Mouse (Mus musculus) stomach, postnatal 0 days (tissue): ENCODE measurements around the gene Tmem119. TPM values are rescaled to one million over a fixed set of nuclear protein-coding genes. Genes with fewer than 3 reads are reported as not detected.
"Not testable (repeated sequence)": the region's sequence is repeated elsewhere in the genome, so short reads cannot be mapped to it uniquely, and the experiment has no call there.

ENCODE experiments used
- ATAC-seq: fragments of 200-750 bp; cut with Nextera tagmentation; 2 replicates; pipeline ENCODE4 v1.8.0; 2017; ENCODE audit not compliant: low FRiP score, low TSS enrichment
- DNase-seq: peaks from one replicate; pipeline ENCODE4 v3.0.0-alpha.2; 2016; ENCODE audit warnings: low spot score
- H3K27ac ChIP-seq: fragments of 300-500 bp; sonication (generic); replicated peaks from 2 replicates; pipeline ENCODE4 v1.5.1; 2014; ENCODE audit warnings: mild to moderate bottlenecking, control low read depth
- H3K27me3 ChIP-seq: fragments of 300-500 bp; sonication (generic); 2 replicates; pipeline ENCODE4 v1.6.1; 2014; ENCODE audit warnings: low read length; ENCODE audit not compliant: control insufficient read depth, insufficient read depth
- H3K36me3 ChIP-seq: fragments of 300-500 bp; sonication (generic); 2 replicates; pipeline ENCODE4 v1.6.1; 2014; ENCODE audit warnings: low read length, mixed read lengths; ENCODE audit not compliant: control insufficient read depth, insufficient read depth
- H3K4me1 ChIP-seq: fragments of 300-500 bp; sonication (generic); replicated peaks from 2 replicates; pipeline ENCODE4 v1.6.1; 2014; ENCODE audit warnings: antibody characterized with exemption; ENCODE audit not compliant: control insufficient read depth, insufficient read depth
- H3K4me2 ChIP-seq: fragments of 300-500 bp; sonication (generic); replicated peaks from 2 replicates; pipeline ENCODE4 v1.6.1; 2014; ENCODE audit warnings: low read depth, mild to moderate bottlenecking, control low read depth, moderate library complexity
- H3K4me3 ChIP-seq: fragments of 300-500 bp; sonication (generic); 2 replicates; pipeline ENCODE4 v1.5.1; 2014; ENCODE audit warnings: low read depth, low read length, control low read depth
- H3K9ac ChIP-seq: fragments of 300-500 bp; sonication (generic); 2 replicates; pipeline ENCODE4 v1.6.1; 2014; ENCODE audit warnings: mild to moderate bottlenecking, low read length, control low read depth, mixed read lengths
- H3K9me3 ChIP-seq: fragments of 300-500 bp; sonication (generic); 2 replicates; pipeline ENCODE4 v1.6.1; 2016; ENCODE audit warnings: low read length; ENCODE audit not compliant: control insufficient read depth
- CTCF ChIP-seq: IDR thresholded peaks from 2 replicates; pipeline ENCODE4 v1.5.1; 2016; ENCODE audit warnings: antibody characterized with exemption, low read depth, mild to moderate bottlenecking, moderate library complexity
- EP300 ChIP-seq: optimal IDR thresholded peaks from 2 replicates; pipeline ENCODE3; 2016; ENCODE audit warnings: antibody characterized with exemption
- WGBS: fragments of 180-500 bp; shearing (Covaris S2); extraction: QIAGEN DNeasy Blood & Tissue Kit; methylation state at CpG from one replicate; pipeline ENCODE4 v1.1.7; 2014; 5-methylcytosine and 5-hydroxymethylcytosine counted together
- polyA plus RNA-seq: library from polyadenylated mRNA; unstranded; fragments of >200 nt; fragmentation: Nextera tagmentation; extraction: Ambion mirVana; gene quantifications from 2 replicates; pipeline ENCODE4 v1.2.1, GENCODE M21; 2015

The Tmem119 gene
- polyA plus RNA-seq, 1 experiment from 2014 or later = 36.6 TPM

DNA sequence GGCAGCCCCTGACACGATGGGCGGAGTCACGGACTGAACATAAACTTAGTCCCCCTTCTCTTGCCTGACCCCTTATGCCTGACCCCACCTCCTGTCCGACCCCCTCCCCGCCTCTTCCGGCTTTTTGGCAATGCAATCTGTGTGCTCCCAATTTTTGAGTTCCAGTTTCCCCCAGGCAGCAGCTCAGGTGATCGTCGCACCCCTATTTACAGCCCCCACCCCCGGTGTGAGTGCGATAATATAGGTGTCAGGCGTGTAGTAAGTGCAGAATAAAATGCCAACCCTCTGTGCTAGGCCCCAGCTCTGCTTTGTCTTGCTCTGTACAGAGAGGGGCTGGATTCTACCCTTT, 14.7 kb upstream of the Tmem119 start:
- TF ChIP-seq EP300 = no peak
- no peak for TF ChIP-seq CTCF
- no peaks in the 10 kb centered on the region for H3K4me1 ChIP-seq
- no peak for ATAC-seq
- no peaks in the 10 kb centered on the region for H3K9me3 ChIP-seq
- H3K36me3 ChIP-seq = no peaks in the 10 kb centered on the region
- H3K27ac ChIP-seq = no peak overlapping the region
- no peaks in the 10 kb centered on the region for H3K27me3 ChIP-seq
- no peak overlapping the region for H3K4me2 ChIP-seq
- no peak overlapping the region for H3K4me3 ChIP-seq
- 57% methylated on average over 11 of the region's 11 CpGs for WGBS
- no peak for DNase-seq
- no peak overlapping the region for H3K9ac ChIP-seq

DNA sequence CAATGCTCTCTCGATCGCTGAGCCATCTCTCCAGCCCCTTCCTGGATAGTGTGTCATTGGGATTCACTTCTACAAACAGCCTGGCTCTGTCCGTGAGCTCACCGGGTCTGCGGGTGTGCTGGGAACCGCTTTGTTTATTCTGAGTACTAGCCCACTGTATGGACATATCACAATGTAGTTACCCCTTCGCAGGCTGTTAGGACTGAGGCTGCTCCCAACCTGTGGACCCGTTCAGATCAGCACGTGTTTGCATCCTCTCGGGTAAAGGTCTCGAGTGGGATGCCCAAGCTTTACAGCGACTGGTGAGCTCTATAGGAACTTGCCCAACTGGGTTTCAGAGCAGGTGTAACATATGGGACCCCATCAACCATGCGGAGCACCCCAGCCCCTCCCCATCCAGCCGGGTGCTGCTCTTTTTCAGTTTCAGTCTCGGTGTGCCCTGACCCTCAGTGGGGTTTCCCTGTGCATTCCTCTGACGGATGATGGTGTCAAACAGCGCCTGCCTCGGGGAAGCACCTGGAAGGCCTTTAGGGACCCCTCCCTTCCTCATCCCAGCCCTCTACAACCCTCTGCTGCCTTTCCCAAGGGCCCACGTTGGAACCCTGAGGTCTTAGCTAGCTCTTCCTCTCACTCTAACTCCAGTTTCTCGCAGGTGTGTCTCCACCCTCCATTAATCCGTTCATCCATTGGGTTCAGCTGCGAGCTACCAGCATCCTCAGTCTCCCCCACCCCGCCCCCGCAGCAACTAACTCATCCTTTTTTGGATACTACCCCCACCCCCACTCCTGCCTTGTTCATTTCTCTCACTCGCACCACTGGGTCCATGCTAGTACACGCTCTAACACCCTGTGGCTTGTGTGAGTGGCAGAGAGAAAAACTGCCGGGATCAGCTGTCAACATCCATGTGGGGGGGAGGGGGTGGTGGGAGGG, 14.1 kb upstream of the Tmem119 start:
- ATAC-seq (no peak), DNase-seq (no peak)
- H3K4me2 ChIP-seq = no peak overlapping the region
- H3K4me3 ChIP-seq = no peak overlapping the region
- no peak overlapping the region for H3K9ac ChIP-seq
- H3K27ac ChIP-seq = no peak overlapping the region
- TF ChIP-seq CTCF (no peak), EP300 (no peak)
- H3K9me3 ChIP-seq = no peaks in the 10 kb centered on the region
- H3K4me1 ChIP-seq = no peaks in the 10 kb centered on the region
- H3K27me3 ChIP-seq = no peaks in the 10 kb centered on the region
- WGBS = 36% methylated on average over 27 of the region's 27 CpGs
- no peaks in the 10 kb centered on the region for H3K36me3 ChIP-seq

DNA sequence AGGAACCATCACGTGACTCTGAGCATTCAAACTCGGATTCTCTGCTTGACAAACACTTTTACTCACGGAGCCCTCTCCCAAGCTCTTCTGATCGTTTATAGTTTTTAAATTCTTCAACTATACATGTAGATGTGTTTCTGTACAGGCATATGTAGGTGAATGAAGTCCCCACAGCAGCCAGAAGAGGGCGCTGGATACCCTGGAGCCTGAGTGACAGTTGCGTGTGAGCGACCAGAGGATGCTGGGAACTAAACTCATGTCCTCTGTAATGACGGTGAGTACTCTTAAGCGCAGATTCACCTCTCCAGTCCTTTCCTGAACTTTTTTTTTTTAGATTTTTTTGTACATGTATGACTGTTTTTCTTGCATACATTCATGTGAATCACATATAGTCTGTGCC, 13.3 kb upstream of the Tmem119 start:
- H3K4me3 ChIP-seq = no peak overlapping the region

DNA sequence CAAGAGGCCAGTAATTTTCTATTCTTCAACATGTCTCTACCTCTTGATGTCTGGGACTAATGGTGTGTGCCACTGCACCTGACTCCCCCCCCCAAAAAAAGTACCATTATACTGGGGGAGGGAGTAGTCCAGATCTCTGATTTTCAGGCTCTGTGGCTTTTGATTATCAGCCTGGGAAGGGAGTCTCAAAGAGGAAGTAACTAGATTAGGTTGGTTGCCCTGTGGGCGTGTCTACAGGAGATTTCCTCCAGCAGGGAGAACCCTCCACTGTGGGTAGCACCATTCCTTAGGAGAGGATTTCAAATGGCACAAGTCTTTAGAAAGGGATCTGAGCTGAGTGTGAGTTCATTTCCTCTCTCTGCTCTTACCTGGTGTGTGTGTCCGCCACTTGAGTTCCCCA, 12.3 kb upstream of the Tmem119 start:
- no peak for DNase-seq
- Histone ChIP-seq H3K27me3 (no peaks in the 10 kb centered on the region), H3K36me3 (no peaks in the 10 kb centered on the region), H3K9ac (no peak overlapping the region), H3K27ac (no peak overlapping the region), H3K4me1 (no peaks in the 10 kb centered on the region; the same call in 1 of the 2 replicates), H3K9me3 (no peaks in the 10 kb centered on the region), H3K4me3 (no peak overlapping the region), H3K4me2 (no peak overlapping the region)
- no peak for ATAC-seq
- TF ChIP-seq CTCF (no peak), EP300 (no peak)
- WGBS = 87% methylated on average over 2 of the region's 2 CpGs

More for the DNA sequence above, 13.3 kb upstream of the Tmem119 start:
- no peak for DNase-seq
- no peaks in the 10 kb centered on the region for H3K27me3 ChIP-seq
- H3K9me3 ChIP-seq = no peaks in the 10 kb centered on the region
- H3K4me2 ChIP-seq = no peak overlapping the region
- ATAC-seq = no peak
- TF ChIP-seq CTCF (peak; percentile 55), EP300 (no peak)
- H3K9ac ChIP-seq = no peak overlapping the region
- H3K27ac ChIP-seq = no peak overlapping the region
- H3K36me3 ChIP-seq = no peaks in the 10 kb centered on the region
- WGBS = 21% methylated on average over 9 of the region's 9 CpGs
- no peaks in the 10 kb centered on the region for H3K4me1 ChIP-seq

DNA sequence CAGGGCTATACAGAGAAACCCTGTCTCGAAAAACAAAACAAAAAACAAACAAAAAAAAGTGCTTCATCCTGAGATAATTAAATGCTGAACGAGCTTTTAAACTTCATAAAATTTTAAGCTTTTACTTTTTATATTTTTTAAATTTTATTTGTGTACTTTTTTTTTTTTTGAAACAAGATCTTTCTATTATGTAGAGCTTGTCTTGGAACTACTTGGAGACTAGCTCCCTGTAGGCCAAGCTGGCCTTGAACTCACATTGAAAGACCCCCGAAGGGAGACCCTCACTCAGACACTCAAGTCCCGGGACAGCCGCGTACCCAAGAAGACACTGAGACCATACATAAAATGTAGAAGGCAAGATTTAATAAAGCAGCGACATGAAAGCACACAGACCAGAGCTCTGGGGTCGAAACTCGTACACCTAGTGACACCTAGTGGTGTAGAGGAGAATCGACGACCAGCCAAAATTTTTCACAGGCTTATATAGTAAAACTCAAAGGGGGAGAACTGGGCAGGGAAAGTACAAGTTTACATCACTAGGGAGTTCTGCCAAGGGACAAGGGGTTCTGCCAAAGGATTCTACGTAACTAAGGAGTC, 11.6 kb upstream of the Tmem119 start:
- not testable (repeated sequence) for ATAC-seq, DNase-seq, H3K4me2 ChIP-seq, H3K36me3 ChIP-seq, H3K4me3 ChIP-seq, H3K9ac ChIP-seq, H3K27me3 ChIP-seq, H3K4me1 ChIP-seq, H3K9me3 ChIP-seq, H3K27ac ChIP-seq
- TF ChIP-seq CTCF = peak; percentile 62
- WGBS = 21% methylated on average over 11 of the region's 12 CpGs

DNA sequence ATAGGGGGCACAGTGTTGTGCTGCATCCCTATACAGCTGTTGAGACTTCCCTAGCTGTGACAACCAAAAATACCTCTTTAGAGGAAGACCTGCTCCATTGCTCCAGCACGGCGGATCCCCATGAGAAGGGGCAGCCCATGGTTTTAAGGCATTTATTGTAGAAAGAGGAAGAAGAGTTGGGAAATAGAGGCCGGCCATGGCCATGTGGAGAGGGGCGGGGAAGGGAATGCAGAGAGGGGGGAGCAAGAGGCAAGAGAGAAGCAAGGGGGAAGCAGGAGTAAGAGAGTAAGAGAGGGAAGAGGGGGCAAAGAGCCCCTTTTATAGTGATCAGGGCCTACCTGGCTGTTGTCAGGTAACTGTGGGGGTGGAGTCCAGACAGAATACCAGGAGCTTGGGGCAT, 9.8 kb upstream of the Tmem119 start:
- Histone ChIP-seq H3K9me3 (no peaks in the 10 kb centered on the region), H3K4me2 (no peak overlapping the region), H3K4me1 (no peaks in the 10 kb centered on the region; the same call in 1 of the 2 replicates), H3K27me3 (no peaks in the 10 kb centered on the region), H3K36me3 (no peaks in the 10 kb centered on the region), H3K9ac (no peak overlapping the region), H3K27ac (no peak overlapping the region), H3K4me3 (no peak overlapping the region)
- 94% methylated on average over 4 of the region's 4 CpGs for WGBS
- TF ChIP-seq EP300 (no peak), CTCF (no peak)
- DNase-seq (no peak), ATAC-seq (no peak)
